Mouse (Mus musculus) spleen, postnatal 14 days (tissue): Measurements from ENCODE around the gene Gpr88.

ENCODE experiments used
- DNase-seq, 2 experiments: peaks; one replicate each; pipeline ENCODE4 v3.0.0; 2021 to 2022; ENCODE audit warnings: low spot score in 2 of 2

The Gpr88 gene

GRCm38 (mm10) chr3:116200060-116200459, 53.2 kb downstream of the Gpr88 start:
- no peak for DNase-seq
